Mouse (Mus musculus) thymus, postnatal 10 days (tissue): ENCODE data around the gene Lamtor2.

ENCODE experiments used
- DNase-seq, 2 experiments: peaks; one replicate each; pipeline ENCODE4 v3.0.0; 2021; ENCODE audit warnings: low spot score in 2 of 2

The Lamtor2 gene

GRCm38 (mm10) chr3:88568615-88569014, 15.7 kb upstream of the Lamtor2 start:
- DNase-seq = no peak

DNA sequence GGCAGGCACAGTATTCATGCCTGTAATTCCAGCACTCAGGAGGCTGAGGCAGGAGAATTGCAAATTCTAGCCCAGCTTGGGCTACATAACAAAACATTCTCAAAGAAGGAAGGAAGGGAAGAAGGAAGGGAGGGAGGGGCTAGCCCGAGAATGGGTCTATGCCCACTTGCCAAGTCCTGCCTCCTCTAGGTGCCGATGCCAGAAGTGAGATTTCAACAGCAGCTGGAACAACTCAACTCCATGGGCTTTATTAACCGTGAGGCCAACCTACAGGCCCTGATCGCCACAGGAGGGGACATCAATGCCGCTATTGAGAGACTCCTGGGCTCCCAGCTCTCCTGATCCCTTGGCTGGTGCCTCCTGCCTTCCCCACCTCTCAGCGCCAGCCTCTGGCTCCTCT, 15.0 kb upstream of the Lamtor2 start:
- DNase-seq = no peak

- DNase-seq = no peak
Observed at GRCm38 (mm10) chr3:88566536-88567061, 13.7 kb upstream of the Lamtor2 start.

DNA sequence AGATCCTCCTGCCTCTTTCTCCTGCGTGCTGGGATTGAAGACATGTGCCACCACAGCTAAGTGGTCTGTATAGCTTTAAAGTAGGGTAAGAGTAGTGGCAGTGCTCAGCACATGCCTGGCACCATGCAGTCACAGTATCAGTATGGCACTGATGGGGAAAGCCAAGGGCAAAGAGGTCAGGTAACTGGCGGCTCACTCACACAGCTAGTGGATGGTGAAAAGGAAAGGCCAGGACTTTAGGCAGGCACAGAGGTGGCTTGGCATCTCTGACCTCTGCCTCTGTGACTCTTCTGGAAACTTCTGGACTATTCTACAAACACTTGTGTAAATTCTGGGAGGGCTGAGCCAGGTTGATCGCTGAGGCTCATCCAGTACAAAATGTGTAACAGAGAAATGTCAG, 13.2 kb upstream of the Lamtor2 start:
- DNase-seq = no peak

DNA sequence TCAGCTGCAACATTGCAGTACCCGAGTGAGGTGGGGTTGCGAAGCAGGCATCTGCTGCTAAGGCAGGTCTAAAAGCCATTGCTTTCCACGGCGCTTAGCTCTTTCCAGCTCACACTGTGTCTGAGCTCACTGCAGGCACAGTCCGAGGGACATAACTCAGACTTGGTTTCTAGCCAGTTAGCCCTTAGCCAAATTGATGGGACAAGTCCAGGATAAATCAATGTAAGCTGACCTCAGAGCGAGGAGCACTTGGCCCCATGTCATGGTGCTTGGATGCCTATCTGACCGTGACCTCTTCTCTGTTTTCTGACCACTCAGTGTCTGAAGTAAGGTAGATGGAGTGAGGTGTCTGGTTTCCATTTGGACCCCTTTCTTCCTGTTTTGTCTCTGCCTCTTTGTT, 11.1 kb upstream of the Lamtor2 start:
- no peak for DNase-seq

GRCm38 (mm10) chr3:88563442-88563841, 10.6 kb upstream of the Lamtor2 start:
- no peak for DNase-seq

DNA sequence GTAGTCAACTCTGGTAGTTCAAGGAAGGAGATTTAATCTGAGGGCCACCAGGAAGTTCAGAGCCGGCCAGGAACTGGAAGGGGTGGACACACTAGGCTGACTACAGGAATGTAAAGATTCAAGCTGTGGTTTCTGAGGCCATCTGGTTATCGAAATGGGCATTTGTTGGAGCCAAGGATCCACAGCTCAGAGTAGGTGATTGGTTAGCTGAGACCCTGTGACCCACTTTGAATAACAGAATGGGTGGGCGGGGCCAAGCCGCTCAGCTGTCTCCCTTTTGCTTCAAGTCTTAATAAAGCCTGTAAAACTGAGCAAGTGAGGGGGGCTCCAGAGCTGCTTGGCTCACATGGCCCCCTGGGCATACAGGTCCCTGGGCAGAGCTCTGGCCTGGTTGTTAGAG, 9.1 kb upstream of the Lamtor2 start:
- DNase-seq = no peak

GRCm38 (mm10) chr3:88559596-88559995, 6.7 kb upstream of the Lamtor2 start:
- DNase-seq = no peak

GRCm38 (mm10) chr3:88556616-88557015, 3.7 kb upstream of the Lamtor2 start:
- no peak for DNase-seq

DNA sequence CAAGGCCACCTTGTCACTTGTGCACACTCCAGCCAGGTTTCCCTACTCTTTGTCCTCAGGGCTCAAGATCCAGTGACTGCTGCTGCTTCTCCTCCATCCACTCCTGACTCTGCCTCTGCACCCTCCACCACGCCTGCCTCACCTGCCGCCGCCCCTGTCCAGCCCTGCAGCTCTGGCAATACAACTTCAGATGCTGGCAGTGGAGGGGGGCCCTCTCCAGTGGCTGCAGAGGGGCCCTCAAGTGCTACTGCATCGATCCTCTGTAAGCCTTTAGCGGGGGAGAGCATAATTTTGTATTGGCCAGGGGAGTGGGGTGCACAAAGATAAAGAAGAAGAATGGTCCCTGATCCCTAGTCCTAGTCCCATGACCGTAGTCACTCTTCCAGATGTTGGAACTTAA, 2.9 kb upstream of the Lamtor2 start:
- DNase-seq = no peak

DNA sequence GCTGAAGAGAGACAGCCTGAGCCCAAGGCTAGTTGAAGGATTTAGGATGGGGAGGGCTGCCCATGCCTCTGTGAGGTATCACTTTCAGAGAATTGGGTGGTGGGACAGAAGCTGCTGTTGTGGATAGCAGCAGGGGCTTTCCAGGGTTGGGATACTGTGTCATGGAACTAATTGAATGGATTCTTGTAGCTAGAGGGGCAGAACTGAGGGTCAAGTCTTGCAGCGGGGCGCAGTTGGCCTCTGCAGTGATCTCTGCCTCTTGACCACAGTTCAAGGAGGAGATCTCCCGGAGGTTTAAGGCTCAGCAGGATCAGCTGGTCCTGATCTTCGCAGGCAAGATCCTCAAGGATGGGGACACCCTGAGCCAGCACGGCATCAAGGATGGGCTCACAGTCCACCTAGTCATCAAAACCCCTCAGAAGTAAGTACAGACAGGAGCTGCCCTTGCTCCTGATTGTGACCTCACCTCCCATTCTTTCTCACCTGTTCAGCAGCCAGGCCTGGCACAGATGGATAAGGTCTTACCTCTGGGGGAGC, 2.3 kb upstream of the Lamtor2 start:
- DNase-seq = no peak

DNA sequence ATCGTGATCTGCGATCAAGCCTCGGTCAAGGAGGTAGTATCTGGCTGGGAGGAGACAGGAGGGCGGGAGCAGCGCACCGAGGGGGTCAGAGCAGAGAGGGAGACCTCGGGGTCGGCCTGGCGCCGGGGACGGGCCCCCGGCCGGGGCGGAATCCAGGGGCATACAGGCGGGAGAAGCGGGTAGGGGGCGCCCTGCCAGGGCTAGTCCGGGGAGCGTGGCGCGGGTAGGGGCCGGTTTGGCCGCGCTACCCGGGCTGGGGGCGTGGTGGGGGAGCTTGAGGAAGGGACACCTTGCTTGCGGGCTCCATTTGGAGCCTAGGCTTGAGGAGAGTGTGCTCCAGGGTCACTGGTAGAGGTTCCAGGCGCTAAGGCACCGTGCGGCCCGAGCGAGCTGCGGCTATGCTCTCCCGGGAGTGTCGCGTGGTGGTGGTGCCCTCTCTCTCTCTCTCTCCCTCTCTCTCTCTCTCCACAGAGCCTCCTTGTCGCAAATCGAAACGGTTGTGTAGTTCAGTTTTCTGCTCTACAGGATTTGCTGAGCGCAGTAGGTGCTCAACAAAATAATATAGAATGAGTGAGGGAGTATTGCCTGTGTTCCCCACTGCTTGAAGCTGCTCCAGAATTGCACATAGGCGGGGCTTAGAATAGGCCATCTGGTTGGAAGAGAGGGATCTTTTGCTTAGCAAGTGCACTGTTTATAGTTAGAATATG, 1.2 kb upstream of the Lamtor2 start:
- DNase-seq = peak; percentile 62 to 78

DNA sequence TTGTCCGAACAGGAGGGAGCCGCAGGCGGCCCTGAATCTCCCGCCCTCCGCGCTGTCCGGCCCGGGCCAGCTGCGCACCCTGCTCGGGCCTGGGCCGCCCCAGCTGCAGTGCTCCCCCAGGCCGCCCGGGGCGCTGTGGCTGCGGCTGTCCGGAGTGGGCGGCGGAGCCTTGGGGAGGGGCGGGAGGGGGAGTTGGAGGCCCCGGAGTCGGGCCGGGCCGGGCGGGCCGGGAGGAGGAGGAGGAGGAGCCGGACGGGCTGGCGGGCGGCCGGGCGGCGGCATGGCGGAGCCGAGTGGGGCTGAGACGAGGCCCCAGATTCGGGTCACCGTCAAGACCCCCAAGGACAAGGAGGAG, 628 bp upstream of the Lamtor2 start, which contains the start of gene Ubqln4:
Gene Ubqln4 (plus strand): TSS at position 234 of the 355 bp plus-strand sequence.
- DNase-seq = peak; percentile 73 to 88

DNA sequence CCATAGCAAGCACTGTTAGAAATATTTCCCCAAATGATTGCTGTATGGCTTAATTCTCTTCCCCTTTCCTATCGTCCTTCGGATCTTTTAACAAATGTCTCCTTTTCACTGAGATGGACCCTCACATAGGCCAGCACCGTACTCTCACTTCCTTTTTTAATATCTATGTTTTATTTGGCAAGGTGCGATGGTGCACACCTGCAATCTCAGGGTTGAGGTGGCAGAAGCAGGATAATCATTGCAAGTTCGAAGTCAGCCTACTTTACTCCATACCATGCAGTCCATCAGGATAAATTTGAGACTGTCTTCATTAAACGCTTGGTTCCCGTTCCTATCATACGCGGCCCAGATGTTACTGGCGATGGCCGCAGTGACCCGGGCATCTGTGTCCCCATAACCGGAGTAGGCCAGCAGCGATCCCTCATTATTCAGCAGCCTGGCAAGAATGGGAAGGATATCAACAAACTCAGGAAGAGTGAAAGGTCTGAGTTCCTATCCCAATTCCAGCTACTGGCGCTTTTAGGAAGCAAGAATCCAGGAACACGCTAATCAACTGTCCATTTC, 710 bp downstream of the Lamtor2 start:
- no peak for DNase-seq

DNA sequence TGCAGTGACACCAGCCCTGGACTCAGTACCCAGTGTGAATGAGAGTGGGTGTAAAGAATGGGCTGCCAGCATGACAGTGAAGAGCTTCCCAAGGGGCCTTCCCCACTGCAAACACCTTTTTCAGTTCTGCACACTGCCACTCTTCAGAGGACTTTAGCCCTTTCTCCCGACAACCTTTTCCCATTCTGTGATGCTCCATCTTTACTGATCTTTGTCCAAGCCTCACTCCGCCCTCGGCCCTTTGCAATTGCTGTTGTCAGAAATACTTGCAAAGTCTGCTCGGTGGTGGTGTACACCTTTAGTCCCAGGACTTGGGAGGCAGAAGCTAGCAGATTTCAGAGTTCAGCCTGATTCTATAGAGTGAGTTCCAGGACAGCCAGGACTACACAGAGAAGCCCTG, 1.3 kb downstream of the Lamtor2 start:
- DNase-seq = no peak

- DNase-seq = no peak
Observed at GRCm38 (mm10) chr3:88548180-88548917, 4.5 kb downstream of the Lamtor2 start, which contains the start of gene Rab25. Gene Rab25, minus strand, starts transcription at chr3:88548300.

- DNase-seq = no peak
Observed at GRCm38 (mm10) chr3:88546674-88547418, 6.0 kb downstream of the Lamtor2 start.

- no peak for DNase-seq
Observed at GRCm38 (mm10) chr3:88544955-88545591, 7.8 kb downstream of the Lamtor2 start.

- no peak for DNase-seq
Observed at GRCm38 (mm10) chr3:88544514-88544913, 8.4 kb downstream of the Lamtor2 start.

GRCm38 (mm10) chr3:88543651-88544410, 9.0 kb downstream of the Lamtor2 start:
- DNase-seq = no peak
